Mouse (Mus musculus) adrenal gland, adult 2 months (tissue): ENCODE data around the gene Olfr1396. TPM values are rescaled to one million over a fixed set of nuclear protein-coding genes. Genes with fewer than 3 reads are reported as not detected.

Source experiments
- polyA plus RNA-seq: library from polyadenylated mRNA; depleted of rRNA; stranded (reverse); fragments of >200 nt; gene quantifications from 2 replicates; pipeline ENCODE4 v1.2.3, GENCODE M21; 2012; rRNA removed
- total RNA-seq, 2 experiments: library from RNA; stranded (reverse); gene quantifications; 2 replicates each; pipeline ENCODE4 v1.2.3; 2021

Gene Olfr1396
- total and polyA plus RNA-seq, 3 experiments = 1.9 to 3.7 (median 3.6) TPM

Other genes starting within 250 kb of the Olfr1396 start
- gene Irgm1, start 243.2 kb downstream of the Olfr1396 start, total RNA-seq = 10 to 100 TPM; 19.8 to 22.3 TPM
- gene Irgm1, start 243.2 kb downstream of the Olfr1396 start, polyA plus RNA-seq = 4.1 and 6.3 TPM in 2 replicates
- 1 to 10 TPM; 1.8 to 2.9 TPM for gene Gm5431, start 212.7 kb downstream of the Olfr1396 start, total RNA-seq
- 0.09 and 0.12 TPM in 2 replicates for gene Gm5431, start 212.7 kb downstream of the Olfr1396 start, polyA plus RNA-seq
- 1 to 10 TPM; 3.1 to 3.8 TPM for gene Psme2b, start 168.7 kb downstream of the Olfr1396 start, total RNA-seq
- gene Psme2b, start 168.7 kb downstream of the Olfr1396 start, polyA plus RNA-seq = 3.2 and 3.7 TPM in 2 replicates
- gene Olfr56, start 136.0 kb downstream of the Olfr1396 start, total RNA-seq = not detected
- gene Olfr56, start 136.0 kb downstream of the Olfr1396 start, polyA plus RNA-seq = 0.04 and 0.07 TPM in 2 replicates
- 1 to 10 TPM; 1.7 to 2.9 TPM for gene 9930111J21Rik1, start 135.5 kb downstream of the Olfr1396 start, total RNA-seq
- 0.80 and 0.86 TPM in 2 replicates for gene 9930111J21Rik1, start 135.5 kb downstream of the Olfr1396 start, polyA plus RNA-seq
- 1 to 10 TPM; 1.9 to 3.3 TPM for gene Gm12185, start 122.6 kb downstream of the Olfr1396 start, total RNA-seq
- 0.03 and 0.06 TPM in 2 replicates for gene Gm12185, start 122.6 kb downstream of the Olfr1396 start, polyA plus RNA-seq
- gene Tgtp1, start 120.7 kb downstream of the Olfr1396 start, total RNA-seq = 1 to 10 TPM; 3.3 to 3.8 TPM
- 0.07 and 0.29 TPM in 2 replicates for gene Tgtp1, start 120.7 kb downstream of the Olfr1396 start, polyA plus RNA-seq
- gene 9930111J21Rik2, start 63.6 kb downstream of the Olfr1396 start, total RNA-seq = 1 to 10 TPM; 3.9 to 4.0 TPM
- gene 9930111J21Rik2, start 63.6 kb downstream of the Olfr1396 start, polyA plus RNA-seq = 0.53 and 0.61 TPM in 2 replicates
- gene Tgtp2, start 50.7 kb downstream of the Olfr1396 start, total RNA-seq = 1 to 10 TPM; 3.8 to 4.0 TPM
- gene Tgtp2, start 50.7 kb downstream of the Olfr1396 start, polyA plus RNA-seq = 0.40 and 1.5 TPM in 2 replicates
- gene Ifi47, start 38.3 kb downstream of the Olfr1396 start, total RNA-seq = 1 to 10 TPM; 3.7 to 5.4 TPM
- 0.68 and 0.71 TPM in 2 replicates for gene Ifi47, start 38.3 kb downstream of the Olfr1396 start, polyA plus RNA-seq
- not detected for gene Olfr1395, start 27.4 kb upstream of the Olfr1396 start, total RNA-seq
- not detected in 2 replicates for gene Olfr1395, start 27.4 kb upstream of the Olfr1396 start, polyA plus RNA-seq
- not detected for gene Olfr1394, start 39.5 kb upstream of the Olfr1396 start, total RNA-seq
- not detected in 2 replicates for gene Olfr1394, start 39.5 kb upstream of the Olfr1396 start, polyA plus RNA-seq
- 10 to 100 TPM; 13.3 to 33.0 TPM for gene Btnl9, start 72.3 kb upstream of the Olfr1396 start, total RNA-seq
- 90.4 and 126 TPM in 2 replicates for gene Btnl9, start 72.3 kb upstream of the Olfr1396 start, polyA plus RNA-seq
- 10 to 100 TPM; 25.8 to 40.9 TPM for gene Zfp62, start 88.4 kb upstream of the Olfr1396 start, total RNA-seq
- 2.2 and 2.7 TPM in 2 replicates for gene Zfp62, start 88.4 kb upstream of the Olfr1396 start, polyA plus RNA-seq
- 100 to 1,000 TPM; 115 to 119 TPM for gene Mgat1, start 129.3 kb upstream of the Olfr1396 start, total RNA-seq
- gene Mgat1, start 129.3 kb upstream of the Olfr1396 start, polyA plus RNA-seq = 173 and 211 TPM in 2 replicates
- gene Olfr1393, start 163.4 kb upstream of the Olfr1396 start, total RNA-seq = under 1 TPM in 1 of 2 experiments, not detected in 1; 0.32 TPM
- 0.04 TPM in 1 of 2 replicates, not detected in the other for gene Olfr1393, start 163.4 kb upstream of the Olfr1396 start, polyA plus RNA-seq
- gene Olfr1392, start 170.4 kb upstream of the Olfr1396 start, total RNA-seq = not detected
- 0.22 TPM in 1 of 2 replicates, not detected in the other for gene Olfr1392, start 170.4 kb upstream of the Olfr1396 start, polyA plus RNA-seq
- gene Olfr10, start 189.9 kb upstream of the Olfr1396 start, total RNA-seq = not detected
- gene Olfr10, start 189.9 kb upstream of the Olfr1396 start, polyA plus RNA-seq = not detected in 2 replicates
- not detected for gene Olfr1391, start 207.9 kb upstream of the Olfr1396 start, total RNA-seq
- not detected in 2 replicates for gene Olfr1391, start 207.9 kb upstream of the Olfr1396 start, polyA plus RNA-seq
- not detected for gene Olfr1390, start 220.3 kb upstream of the Olfr1396 start, total RNA-seq
- gene Olfr1390, start 220.3 kb upstream of the Olfr1396 start, polyA plus RNA-seq = not detected in 2 replicates